Mouse (Mus musculus) kidney, postnatal 0 days (tissue): ENCODE results near the gene Grid2. TPM values are rescaled to one million over a fixed set of nuclear protein-coding genes. Genes with fewer than 3 reads are reported as not detected.

ENCODE experiments used
- ATAC-seq: fragments of 200-750 bp; cut with Nextera tagmentation; replicated peaks from 2 replicates; pipeline ENCODE4 v1.8.0; 2017; ENCODE audit warnings: low read depth, moderate number of reproducible peaks, moderate TSS enrichment, moderate library complexity; ENCODE audit not compliant: low FRiP score
- DNase-seq: peaks from one replicate; pipeline ENCODE4 v3.0.0-alpha.2; 2016; ENCODE audit warnings: low spot score
- H3K27ac ChIP-seq: fragments of 300-500 bp; sonication (generic); 2 replicates; pipeline ENCODE4 v1.5.1; 2014; ENCODE audit warnings: mild to moderate bottlenecking
- H3K27me3 ChIP-seq: fragments of 300-500 bp; sonication (generic); 2 replicates; pipeline ENCODE4 v1.6.1; 2014; ENCODE audit warnings: low read length, mixed read lengths; ENCODE audit not compliant: insufficient read depth
- H3K36me3 ChIP-seq: fragments of 300-500 bp; sonication (generic); 2 replicates; pipeline ENCODE4 v1.6.1; 2014; ENCODE audit warnings: low read length, mixed read lengths; ENCODE audit not compliant: insufficient read depth
- H3K4me1 ChIP-seq: fragments of 300-500 bp; sonication (generic); replicated peaks from 2 replicates; pipeline ENCODE4 v1.6.1; 2014; ENCODE audit warnings: antibody characterized with exemption, low read length, mixed read lengths; ENCODE audit not compliant: insufficient read depth
- H3K4me2 ChIP-seq: fragments of 300-500 bp; sonication (generic); 2 replicates; pipeline ENCODE4 v1.6.1; 2014; ENCODE audit warnings: mild to moderate bottlenecking, low read length, moderate library complexity, mixed read lengths
- H3K4me3 ChIP-seq: fragments of 300-500 bp; sonication (generic); replicated peaks from 2 replicates; pipeline ENCODE4 v1.5.1; 2014; ENCODE audit warnings: low read depth, low read length
- H3K9ac ChIP-seq: fragments of 300-500 bp; sonication (generic); 2 replicates; pipeline ENCODE4 v1.6.1; 2014; ENCODE audit warnings: low read depth, low read length
- H3K9me3 ChIP-seq: fragments of 300-500 bp; sonication (generic); replicated peaks from 2 replicates; pipeline ENCODE4 v1.6.1; 2016; ENCODE audit warnings: low read length, inconsistent platforms, mixed read lengths
- CTCF ChIP-seq: IDR thresholded peaks from 2 replicates; pipeline ENCODE4 v1.5.1; 2016; ENCODE audit warnings: antibody characterized with exemption, low read depth, mild to moderate bottlenecking, moderate library complexity
- WGBS: fragments of 180-500 bp; shearing (Covaris S2); extraction: QIAGEN DNeasy Blood & Tissue Kit; methylation state at CpG from one replicate; pipeline ENCODE4 v1.1.7; 2014; 5-methylcytosine and 5-hydroxymethylcytosine counted together
- polyA plus RNA-seq: library from polyadenylated mRNA; unstranded; fragments of >200 nt; fragmentation: Nextera tagmentation; extraction: Ambion mirVana; gene quantifications from 2 replicates; pipeline ENCODE4 v1.2.1, GENCODE M21; 2015

The Grid2 gene
- polyA plus RNA-seq, 1 experiment from 2014 or later = 0.21 TPM

- WGBS = 58% methylated on average over 8 of the region's 8 CpGs
- Histone ChIP-seq H3K4me1 (no peaks in the 10 kb centered on the region), H3K9ac (no peak overlapping the region), H3K4me2 (no peak overlapping the region), H3K27me3 (no peaks in the 10 kb centered on the region), H3K27ac (no peak overlapping the region), H3K36me3 (no peaks in the 10 kb centered on the region), H3K4me3 (no peak overlapping the region), H3K9me3 (no peaks in the 10 kb centered on the region)
- no peak for ATAC-seq
- DNase-seq = peak; percentile 17
- TF ChIP-seq CTCF = no peak
Observed at GRCm38 (mm10) chr6:64617417-64618135, 1361.9 kb downstream of the Grid2 start.

- no peak for TF ChIP-seq CTCF
- ATAC-seq (no peak), DNase-seq (peak; percentile 2)
- Histone ChIP-seq H3K9ac (no peak overlapping the region), H3K36me3 (no peaks in the 10 kb centered on the region), H3K9me3 (no peaks in the 10 kb centered on the region), H3K27ac (no peak overlapping the region), H3K4me1 (no peaks in the 10 kb centered on the region), H3K4me2 (no peak overlapping the region), H3K4me3 (no peak overlapping the region), H3K27me3 (no peaks in the 10 kb centered on the region)
- WGBS = 44% methylated on average over 3 of the region's 3 CpGs
Observed at GRCm38 (mm10) chr6:64623404-64623803, 1367.7 kb downstream of the Grid2 start.

DNA sequence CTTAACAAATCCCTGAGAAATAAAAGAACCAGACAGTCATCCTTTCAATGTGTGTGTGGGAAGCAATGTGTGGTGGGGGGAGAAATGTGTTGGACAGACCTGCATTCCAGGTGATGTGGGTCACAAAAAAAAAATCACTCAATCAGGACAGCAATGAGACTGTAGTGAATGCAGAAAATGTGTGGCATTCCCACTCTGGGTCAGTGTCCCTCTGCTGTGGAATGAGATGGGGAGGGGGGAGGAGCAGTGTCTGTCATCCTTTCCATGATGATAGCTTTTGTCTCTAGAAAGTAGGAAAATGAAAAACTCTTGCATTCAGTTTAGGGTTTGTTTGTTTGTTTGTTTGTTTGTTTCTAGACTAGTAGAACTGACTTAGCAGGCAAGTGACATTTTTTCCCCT lies 1392.0 kb downstream of the Grid2 start:
- Histone ChIP-seq H3K27me3 (no peaks in the 10 kb centered on the region), H3K9ac (no peak overlapping the region), H3K9me3 (no peaks in the 10 kb centered on the region), H3K4me2 (no peak overlapping the region), H3K4me1 (no peaks in the 10 kb centered on the region), H3K27ac (no peak overlapping the region), H3K4me3 (no peak overlapping the region), H3K36me3 (no peaks in the 10 kb centered on the region)
- no peak for TF ChIP-seq CTCF
- DNase-seq (no peak), ATAC-seq (no peak)

- no peak overlapping the region for H3K4me2 ChIP-seq
- no peaks in the 10 kb centered on the region for H3K27me3 ChIP-seq
- no peak overlapping the region for H3K27ac ChIP-seq
- ATAC-seq = no peak
- 62% methylated on average over 8 of the region's 8 CpGs for WGBS
- no peaks in the 10 kb centered on the region for H3K4me1 ChIP-seq
- no peak overlapping the region for H3K9ac ChIP-seq
- no peak for TF ChIP-seq CTCF
- H3K4me3 ChIP-seq = no peak overlapping the region
- no peaks in the 10 kb centered on the region for H3K36me3 ChIP-seq
- no peaks in the 10 kb centered on the region for H3K9me3 ChIP-seq
- DNase-seq = no peak
Observed at GRCm38 (mm10) chr6:64648196-64648595, 1392.5 kb downstream of the Grid2 start.

- H3K4me3 ChIP-seq = peak overlapping the region; percentile 22
- H3K9ac ChIP-seq = no peak overlapping the region
- peak; percentile 95 for TF ChIP-seq CTCF
- DNase-seq = peak; percentile 90
- WGBS = 5% methylated on average over 20 of the region's 20 CpGs
- H3K4me1 ChIP-seq = no peaks in the 10 kb centered on the region
- no peaks in the 10 kb centered on the region for H3K36me3 ChIP-seq
- no peaks in the 10 kb centered on the region for H3K9me3 ChIP-seq
- ATAC-seq = peak; percentile 57
- no peak overlapping the region for H3K27ac ChIP-seq
- H3K4me2 ChIP-seq = peak overlapping the region; percentile 73
- H3K27me3 ChIP-seq = no peaks in the 10 kb centered on the region
Observed at GRCm38 (mm10) chr6:64649296-64650226, 1393.9 kb downstream of the Grid2 start.

DNA sequence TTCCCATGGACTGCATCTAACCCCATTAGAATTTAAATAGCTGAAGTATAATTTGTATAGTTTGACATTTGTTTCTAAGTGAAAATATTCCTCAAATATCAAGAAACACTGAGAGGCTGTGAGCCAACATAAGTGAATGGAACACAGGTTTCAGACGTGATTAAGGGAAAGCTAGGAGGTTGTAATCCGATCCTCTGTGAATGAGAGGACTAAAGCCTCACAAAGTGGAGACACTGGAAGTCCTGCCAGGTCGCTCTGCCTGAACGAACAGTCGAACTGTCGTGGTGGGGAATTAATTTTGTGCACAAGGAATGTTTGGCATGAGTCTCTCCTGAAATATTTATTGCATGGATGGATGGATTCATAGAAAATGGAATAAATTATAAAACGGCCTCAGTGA lies 1395.1 kb downstream of the Grid2 start:
- no peak overlapping the region for H3K9ac ChIP-seq
- H3K4me2 ChIP-seq = no peak overlapping the region
- no peak overlapping the region for H3K4me3 ChIP-seq
- no peaks in the 10 kb centered on the region for H3K27me3 ChIP-seq
- H3K4me1 ChIP-seq = no peaks in the 10 kb centered on the region
- no peak for TF ChIP-seq CTCF
- ATAC-seq = peak; percentile 54; the same call in 1 of the 2 replicates
- no peaks in the 10 kb centered on the region for H3K9me3 ChIP-seq
- peak; percentile 23 for DNase-seq
- H3K27ac ChIP-seq = no peak overlapping the region
- no peaks in the 10 kb centered on the region for H3K36me3 ChIP-seq
- WGBS = 12% methylated on average over 7 of the region's 7 CpGs
